Mouse (Mus musculus) lung, embryonic 16.5 days (tissue): Measurements from ENCODE around the gene Olfr995. TPM values are rescaled to one million over a fixed set of nuclear protein-coding genes. Genes with fewer than 3 reads are reported as not detected.

Experiments
- ATAC-seq: fragments of 200-750 bp; cut with Nextera tagmentation; 2 replicates; pipeline ENCODE4 v1.8.0; 2017; ENCODE audit warnings: low read depth, mild to moderate bottlenecking, moderate library complexity
- H3K27ac ChIP-seq: fragments of 300-500 bp; sonication (generic); 2 replicates; pipeline ENCODE4 v1.5.1; 2014; ENCODE audit warnings: mild to moderate bottlenecking, control low read depth, low read length
- H3K27me3 ChIP-seq: fragments of 300-500 bp; sonication (generic); 2 replicates; pipeline ENCODE4 v1.6.1; 2014; ENCODE audit warnings: low read depth, low read length, mixed read lengths; ENCODE audit not compliant: control insufficient read depth, insufficient read depth
- H3K36me3 ChIP-seq: fragments of 300-500 bp; sonication (generic); 2 replicates; pipeline ENCODE4 v1.6.1; 2014; ENCODE audit warnings: low read length; ENCODE audit not compliant: control insufficient read depth, insufficient read depth
- H3K4me1 ChIP-seq: fragments of 300-500 bp; sonication (generic); replicated peaks from 2 replicates; pipeline ENCODE4 v1.6.1; 2014; ENCODE audit warnings: low read length, mixed read lengths; ENCODE audit not compliant: control insufficient read depth, insufficient read depth
- H3K4me2 ChIP-seq: fragments of 300-500 bp; sonication (generic); 2 replicates; pipeline ENCODE4 v1.6.1; 2014; ENCODE audit warnings: low read depth, low read length, control low read depth
- H3K4me3 ChIP-seq: fragments of 300-500 bp; sonication (generic); 2 replicates; pipeline ENCODE4 v1.5.1; 2014; ENCODE audit warnings: mild to moderate bottlenecking, low read length, control low read depth
- H3K9ac ChIP-seq: fragments of 300-500 bp; sonication (generic); 2 replicates; pipeline ENCODE4 v1.6.1; 2014; ENCODE audit warnings: low read length, control low read depth
- H3K9me3 ChIP-seq: fragments of 300-500 bp; sonication (generic); 2 replicates; pipeline ENCODE4 v1.6.1; 2016; ENCODE audit warnings: low read length; ENCODE audit not compliant: control insufficient read depth
- whole genome bisulfite sequencing: fragments of 180-500 bp; shearing (Covaris S2); extraction: QIAGEN DNeasy Blood & Tissue Kit; methylation state at CpG from one replicate; pipeline ENCODE4 v1.1.7; 2014; 5-methylcytosine and 5-hydroxymethylcytosine counted together
- polyA plus RNA-seq: library from polyadenylated mRNA; unstranded; fragments of >200 nt; fragmentation: Nextera tagmentation; extraction: Ambion mirVana; gene quantifications from 2 replicates; pipeline ENCODE4 v1.2.1, GENCODE M21; 2015

Gene Olfr995
- not detected in 2 replicates for polyA plus RNA-seq

- ATAC-seq: no peak
- Histone ChIP-seq H3K4me1 (no peaks in the 10 kb centered on the region), H3K4me2 (no peak within 1 kb of the TSS), H3K27ac (no peak within 1 kb of the TSS), H3K36me3 (no peaks in the 10 kb centered on the region), H3K27me3 (no peaks in the 10 kb centered on the region), H3K9me3 (no peaks in the 10 kb centered on the region), H3K9ac (no peak within 1 kb of the TSS), H3K4me3 (no peak within 1 kb of the TSS)
- WGBS: 29% methylated on average over 1 of the region's 1 CpGs
These were observed at the start of gene Olfr995 for GRCm38 (mm10) chr2:85443539-85443938. Gene Olfr995, minus strand, starts transcription at chr2:85443639.

- 69% methylated on average over 5 of the region's 5 CpGs for WGBS
- H3K9me3 ChIP-seq: no peaks in the 10 kb centered on the region
- no peak overlapping the region for H3K27ac ChIP-seq
- no peak overlapping the region for H3K9ac ChIP-seq
- ATAC-seq: no peak
- no peaks in the 10 kb centered on the region for H3K4me1 ChIP-seq
- no peak overlapping the region for H3K4me3 ChIP-seq
- H3K27me3 ChIP-seq: no peaks in the 10 kb centered on the region
- no peaks in the 10 kb centered on the region for H3K36me3 ChIP-seq
- no peak overlapping the region for H3K4me2 ChIP-seq
These were observed 47.0 kb upstream of the Olfr995 start for GRCm38 (mm10) chr2:85490396-85490795.

GRCm38 (mm10) chr2:85466801-85467325 is 23.4 kb upstream of the Olfr995 start:
- ATAC-seq: no peak
- Histone ChIP-seq H3K9ac (no peak overlapping the region), H3K4me1 (no peaks in the 10 kb centered on the region), H3K36me3 (no peaks in the 10 kb centered on the region), H3K4me2 (no peak overlapping the region), H3K9me3 (no peaks in the 10 kb centered on the region), H3K27me3 (no peaks in the 10 kb centered on the region), H3K27ac (no peak overlapping the region), H3K4me3 (no peak overlapping the region)
- WGBS: 57% methylated on average over 3 of the region's 3 CpGs

- Histone ChIP-seq H3K4me2 (no peak overlapping the region), H3K27me3 (no peaks in the 10 kb centered on the region), H3K9me3 (no peaks in the 10 kb centered on the region), H3K36me3 (no peaks in the 10 kb centered on the region), H3K9ac (no peak overlapping the region), H3K4me1 (no peaks in the 10 kb centered on the region), H3K27ac (no peak overlapping the region), H3K4me3 (no peak overlapping the region)
- no peak for ATAC-seq
These were observed 893 bp downstream of the Olfr995 start for GRCm38 (mm10) chr2:85442546-85442945.

- no peak within 1 kb of the TSS for H3K4me3 ChIP-seq
- H3K36me3 ChIP-seq: no peaks in the 10 kb centered on the region
- H3K4me1 ChIP-seq: no peaks in the 10 kb centered on the region
- 79% methylated on average over 3 of the region's 3 CpGs for WGBS
- no peaks in the 10 kb centered on the region for H3K27me3 ChIP-seq
- no peak within 1 kb of the TSS for H3K27ac ChIP-seq
- H3K9me3 ChIP-seq: no peaks in the 10 kb centered on the region
- H3K4me2 ChIP-seq: no peak within 1 kb of the TSS
- no peak for ATAC-seq
- H3K9ac ChIP-seq: no peak within 1 kb of the TSS
These were observed 7.1 kb downstream of the Olfr995 start, which contains the start of gene Olfr994 for GRCm38 (mm10) chr2:85436351-85436750. Gene Olfr994, minus strand, starts transcription at chr2:85436451.

- no peaks in the 10 kb centered on the region for H3K27me3 ChIP-seq
- H3K36me3 ChIP-seq: no peaks in the 10 kb centered on the region
- 82% methylated on average over 1 of the region's 1 CpGs for WGBS
- H3K9me3 ChIP-seq: no peaks in the 10 kb centered on the region
- no peak overlapping the region for H3K4me3 ChIP-seq
- no peak for ATAC-seq
- no peak overlapping the region for H3K4me2 ChIP-seq
- no peaks in the 10 kb centered on the region for H3K4me1 ChIP-seq
- H3K27ac ChIP-seq: no peak overlapping the region
- no peak overlapping the region for H3K9ac ChIP-seq
These were observed 17.5 kb downstream of the Olfr995 start for GRCm38 (mm10) chr2:85425893-85426292.

- Histone ChIP-seq H3K27ac (no peak within 1 kb of the TSS), H3K4me1 (no peaks in the 10 kb centered on the region), H3K4me3 (no peak within 1 kb of the TSS), H3K9ac (no peak within 1 kb of the TSS), H3K4me2 (no peak within 1 kb of the TSS), H3K36me3 (no peaks in the 10 kb centered on the region), H3K27me3 (no peaks in the 10 kb centered on the region), H3K9me3 (no peaks in the 10 kb centered on the region)
- ATAC-seq: no peak
These were observed 28.7 kb downstream of the Olfr995 start, which contains the start of gene Olfr993 for GRCm38 (mm10) chr2:85414777-85415176. Gene Olfr993, minus strand, starts transcription at chr2:85414877.

GRCm38 (mm10) chr2:85409369-85409768 is 34.1 kb downstream of the Olfr995 start, which contains the start of gene Olfr992:
Gene Olfr992, minus strand, starts transcription at chr2:85409469.
- no peaks in the 10 kb centered on the region for H3K4me1 ChIP-seq
- 38% methylated on average over 2 of the region's 2 CpGs for WGBS
- no peak within 1 kb of the TSS for H3K4me3 ChIP-seq
- no peaks in the 10 kb centered on the region for H3K36me3 ChIP-seq
- no peak within 1 kb of the TSS for H3K27ac ChIP-seq
- H3K27me3 ChIP-seq: no peaks in the 10 kb centered on the region
- ATAC-seq: no peak
- no peak within 1 kb of the TSS for H3K4me2 ChIP-seq
- no peaks in the 10 kb centered on the region for H3K9me3 ChIP-seq
- H3K9ac ChIP-seq: no peak within 1 kb of the TSS
